Mouse (Mus musculus) hindbrain, embryonic 13.5 days (tissue): ENCODE measurements at regions not wholly inside any gene's neighbourhood (a gene's known extent, or its start where the extent isn't known, plus 50 kb on each side); places are given as distances from the start of the nearest gene placed in this dataset.

Experiments used
- ATAC-seq: fragments of 200-750 bp; cut with Nextera tagmentation; 2 replicates; pipeline ENCODE4 v1.8.0; 2017; ENCODE audit warnings: moderate TSS enrichment; ENCODE audit not compliant: low FRiP score
- H3K27ac ChIP-seq: fragments of 300-500 bp; sonication (generic); 2 replicates; pipeline ENCODE4 v1.5.1; 2015; ENCODE audit warnings: inconsistent platforms, mild to moderate bottlenecking, moderate library complexity
- H3K27me3 ChIP-seq: fragments of 300-500 bp; sonication (generic); 2 replicates; pipeline ENCODE4 v1.6.1; 2015; ENCODE audit warnings: mild to moderate bottlenecking, inconsistent platforms
- H3K36me3 ChIP-seq: fragments of 300-500 bp; sonication (generic); 2 replicates; pipeline ENCODE4 v1.6.1; 2015; ENCODE audit warnings: mild to moderate bottlenecking, inconsistent platforms
- H3K4me1 ChIP-seq: fragments of 300-500 bp; sonication (generic); replicated peaks from 2 replicates; pipeline ENCODE4 v1.6.1; 2015; ENCODE audit warnings: inconsistent platforms
- H3K4me2 ChIP-seq: fragments of 300-500 bp; sonication (generic); 2 replicates; pipeline ENCODE4 v1.6.1; 2015; ENCODE audit warnings: inconsistent platforms, mild to moderate bottlenecking, moderate library complexity
- H3K4me3 ChIP-seq: fragments of 300-500 bp; sonication (generic); 2 replicates; pipeline ENCODE4 v1.5.1; 2015; ENCODE audit warnings: mild to moderate bottlenecking, inconsistent platforms
- H3K9ac ChIP-seq: fragments of 300-500 bp; sonication (generic); 2 replicates; pipeline ENCODE4 v1.6.1; 2015; ENCODE audit warnings: mild to moderate bottlenecking, inconsistent platforms
- H3K9me3 ChIP-seq: fragments of 300-500 bp; sonication (generic); 2 replicates; pipeline ENCODE4 v1.6.1; 2016; ENCODE audit warnings: inconsistent platforms
- WGBS: fragments of 180-500 bp; shearing (Covaris S2); methylation state at CpG from one replicate; pipeline ENCODE4 v1.1.7; 2015; 5-methylcytosine and 5-hydroxymethylcytosine counted together

- no peak for ATAC-seq
- H3K27me3 ChIP-seq, result peaks cover 18% of the 10 kb centered on the region
- H3K4me3 ChIP-seq, result no peak overlapping the region
- H3K9me3 ChIP-seq, result no peaks in the 10 kb centered on the region
- H3K9ac ChIP-seq, result no peak overlapping the region
- 78% methylated on average over 1 of the region's 1 CpGs for WGBS
- H3K4me2 ChIP-seq, result no peak overlapping the region
- no peaks in the 10 kb centered on the region for H3K36me3 ChIP-seq
- H3K4me1 ChIP-seq, result no peaks in the 10 kb centered on the region
- H3K27ac ChIP-seq, result no peak overlapping the region
Observed at GRCm38 (mm10) chr12:49968072-49968471, 583.1 kb downstream of the Gm43517 start.

- Histone ChIP-seq H3K27me3 (peaks cover 18% of the 10 kb centered on the region), H3K4me2 (no peak overlapping the region), H3K4me3 (no peak overlapping the region), H3K9me3 (no peaks in the 10 kb centered on the region), H3K4me1 (peaks cover 2% of the 10 kb centered on the region; the same call in 1 of the 2 replicates), H3K36me3 (no peaks in the 10 kb centered on the region), H3K27ac (no peak overlapping the region), H3K9ac (no peak overlapping the region)
- no peak for ATAC-seq
- whole genome bisulfite sequencing, result 24% methylated on average over 2 of the region's 2 CpGs
Observed at GRCm38 (mm10) chr12:49969546-49969945, 584.6 kb downstream of the Gm43517 start.

- 0 out of 2 replicates have a peak, but pooled peaks have one; percentile 24 for ATAC-seq
- H3K9ac ChIP-seq, result no peak overlapping the region
- no peaks in the 10 kb centered on the region for H3K9me3 ChIP-seq
- peaks cover 3% of the 10 kb centered on the region; the same call in 1 of the 2 replicates for H3K4me1 ChIP-seq
- no peaks in the 10 kb centered on the region for H3K36me3 ChIP-seq
- peaks cover 20% of the 10 kb centered on the region for H3K27me3 ChIP-seq
- no peak overlapping the region for H3K27ac ChIP-seq
- WGBS, result 22% methylated on average over 2 of the region's 2 CpGs
- H3K4me2 ChIP-seq, result no peak overlapping the region
- H3K4me3 ChIP-seq, result no peak overlapping the region
Observed at GRCm38 (mm10) chr12:49974591-49975323, 589.8 kb downstream of the Gm43517 start.

- Histone ChIP-seq H3K4me2 (no peak overlapping the region), H3K9me3 (no peaks in the 10 kb centered on the region), H3K36me3 (no peaks in the 10 kb centered on the region), H3K4me1 (peaks cover 3% of the 10 kb centered on the region; the same call in 1 of the 2 replicates), H3K27me3 (peaks cover 19% of the 10 kb centered on the region), H3K27ac (no peak overlapping the region), H3K4me3 (no peak overlapping the region), H3K9ac (no peak overlapping the region)
- ATAC-seq, result no peak
- WGBS, result 28% methylated on average over 1 of the region's 1 CpGs
Observed at GRCm38 (mm10) chr12:49975553-49975952, 590.6 kb downstream of the Gm43517 start.

- no peak overlapping the region for H3K4me3 ChIP-seq
- H3K27ac ChIP-seq, result no peak overlapping the region
- ATAC-seq, result 0 out of 2 replicates have a peak, but pooled peaks have one; percentile 65
- H3K4me2 ChIP-seq, result no peak overlapping the region
- H3K4me1 ChIP-seq, result no peaks in the 10 kb centered on the region
- H3K27me3 ChIP-seq, result no peaks in the 10 kb centered on the region
- WGBS, result 53% methylated on average over 7 of the region's 7 CpGs
- no peak overlapping the region for H3K9ac ChIP-seq
- no peaks in the 10 kb centered on the region for H3K36me3 ChIP-seq
- no peaks in the 10 kb centered on the region for H3K9me3 ChIP-seq
Observed at GRCm38 (mm10) chr12:49992501-49993079, 607.6 kb downstream of the Gm43517 start.

- ATAC-seq, result no peak
- Histone ChIP-seq H3K4me2 (no peak overlapping the region), H3K4me1 (no peaks in the 10 kb centered on the region), H3K27me3 (no peaks in the 10 kb centered on the region), H3K27ac (no peak overlapping the region), H3K4me3 (no peak overlapping the region), H3K36me3 (no peaks in the 10 kb centered on the region), H3K9me3 (no peaks in the 10 kb centered on the region), H3K9ac (no peak overlapping the region)
- 89% methylated on average over 3 of the region's 3 CpGs for WGBS
Observed at GRCm38 (mm10) chr12:50038808-50039374, 610.0 kb downstream of the Prkd1 start.

- no peak overlapping the region for H3K9ac ChIP-seq
- H3K4me2 ChIP-seq, result no peak overlapping the region
- no peaks in the 10 kb centered on the region for H3K36me3 ChIP-seq
- no peaks in the 10 kb centered on the region for H3K9me3 ChIP-seq
- no peaks in the 10 kb centered on the region for H3K4me1 ChIP-seq
- 96% methylated on average over 2 of the region's 2 CpGs for WGBS
- no peak for ATAC-seq
- H3K27ac ChIP-seq, result no peak overlapping the region
- no peak overlapping the region for H3K4me3 ChIP-seq
- no peaks in the 10 kb centered on the region for H3K27me3 ChIP-seq
Observed at GRCm38 (mm10) chr12:50061286-50061685, 587.6 kb downstream of the Prkd1 start.

GRCm38 (mm10) chr12:50066394-50066793 is 582.5 kb downstream of the Prkd1 start:
- H3K9me3 ChIP-seq, result no peaks in the 10 kb centered on the region
- H3K4me3 ChIP-seq, result no peak overlapping the region
- WGBS, result 92% methylated on average over 4 of the region's 4 CpGs
- H3K27me3 ChIP-seq, result no peaks in the 10 kb centered on the region
- no peak for ATAC-seq
- H3K9ac ChIP-seq, result no peak overlapping the region
- no peak overlapping the region for H3K4me2 ChIP-seq
- H3K27ac ChIP-seq, result no peak overlapping the region
- no peaks in the 10 kb centered on the region for H3K4me1 ChIP-seq
- H3K36me3 ChIP-seq, result no peaks in the 10 kb centered on the region

GRCm38 (mm10) chr12:50071797-50072196 is 577.1 kb downstream of the Prkd1 start:
- Histone ChIP-seq H3K9ac (no peak overlapping the region), H3K9me3 (no peaks in the 10 kb centered on the region), H3K4me1 (no peaks in the 10 kb centered on the region), H3K27ac (no peak overlapping the region), H3K4me2 (no peak overlapping the region), H3K36me3 (no peaks in the 10 kb centered on the region), H3K27me3 (no peaks in the 10 kb centered on the region), H3K4me3 (no peak overlapping the region)
- WGBS, result 34% methylated on average over 3 of the region's 3 CpGs
- ATAC-seq, result no peak

GRCm38 (mm10) chr12:50072359-50072758 is 576.5 kb downstream of the Prkd1 start:
- H3K4me2 ChIP-seq, result no peak overlapping the region
- no peaks in the 10 kb centered on the region for H3K9me3 ChIP-seq
- no peak overlapping the region for H3K9ac ChIP-seq
- no peaks in the 10 kb centered on the region for H3K4me1 ChIP-seq
- H3K4me3 ChIP-seq, result no peak overlapping the region
- H3K36me3 ChIP-seq, result no peaks in the 10 kb centered on the region
- ATAC-seq, result no peak
- 9% methylated on average over 1 of the region's 1 CpGs for WGBS
- no peak overlapping the region for H3K27ac ChIP-seq
- no peaks in the 10 kb centered on the region for H3K27me3 ChIP-seq

GRCm38 (mm10) chr12:50073684-50074083 is 575.2 kb downstream of the Prkd1 start:
- Histone ChIP-seq H3K9me3 (no peaks in the 10 kb centered on the region), H3K27ac (no peak overlapping the region), H3K4me3 (no peak overlapping the region), H3K9ac (no peak overlapping the region), H3K4me2 (no peak overlapping the region), H3K27me3 (no peaks in the 10 kb centered on the region), H3K36me3 (no peaks in the 10 kb centered on the region), H3K4me1 (no peaks in the 10 kb centered on the region)
- 69% methylated on average over 2 of the region's 2 CpGs for WGBS
- no peak for ATAC-seq

- no peaks in the 10 kb centered on the region for H3K4me1 ChIP-seq
- no peak for ATAC-seq
- no peak overlapping the region for H3K9ac ChIP-seq
- no peak overlapping the region for H3K4me2 ChIP-seq
- 88% methylated on average over 9 of the region's 9 CpGs for WGBS
- H3K27me3 ChIP-seq, result no peaks in the 10 kb centered on the region
- H3K4me3 ChIP-seq, result no peak overlapping the region
- no peak overlapping the region for H3K27ac ChIP-seq
- H3K9me3 ChIP-seq, result no peaks in the 10 kb centered on the region
- H3K36me3 ChIP-seq, result no peaks in the 10 kb centered on the region
Observed at GRCm38 (mm10) chr12:50081157-50081556, 567.7 kb downstream of the Prkd1 start.

- H3K4me1 ChIP-seq, result no peaks in the 10 kb centered on the region
- no peaks in the 10 kb centered on the region for H3K9me3 ChIP-seq
- no peak overlapping the region for H3K27ac ChIP-seq
- ATAC-seq, result no peak
- H3K9ac ChIP-seq, result no peak overlapping the region
- no peaks in the 10 kb centered on the region for H3K27me3 ChIP-seq
- no peak overlapping the region for H3K4me3 ChIP-seq
- WGBS, result 77% methylated on average over 1 of the region's 1 CpGs
- H3K36me3 ChIP-seq, result no peaks in the 10 kb centered on the region
- no peak overlapping the region for H3K4me2 ChIP-seq
Observed at GRCm38 (mm10) chr12:50081571-50081970, 567.3 kb downstream of the Prkd1 start.
